Mouse (Mus musculus) liver, postnatal 0 days (tissue): ENCODE measurements around the gene Agbl1.

Experiments used
- CTCF ChIP-seq: sonication (generic); IDR thresholded peaks from 2 replicates; pipeline ENCODE4 v1.5.1; 2016; ENCODE audit warnings: antibody characterized with exemption, low read depth
- EP300 ChIP-seq: IDR thresholded peaks from 2 replicates; pipeline ENCODE4 v1.6.1; 2016; ENCODE audit warnings: antibody characterized with exemption, low read depth, mild to moderate bottlenecking

DNA sequence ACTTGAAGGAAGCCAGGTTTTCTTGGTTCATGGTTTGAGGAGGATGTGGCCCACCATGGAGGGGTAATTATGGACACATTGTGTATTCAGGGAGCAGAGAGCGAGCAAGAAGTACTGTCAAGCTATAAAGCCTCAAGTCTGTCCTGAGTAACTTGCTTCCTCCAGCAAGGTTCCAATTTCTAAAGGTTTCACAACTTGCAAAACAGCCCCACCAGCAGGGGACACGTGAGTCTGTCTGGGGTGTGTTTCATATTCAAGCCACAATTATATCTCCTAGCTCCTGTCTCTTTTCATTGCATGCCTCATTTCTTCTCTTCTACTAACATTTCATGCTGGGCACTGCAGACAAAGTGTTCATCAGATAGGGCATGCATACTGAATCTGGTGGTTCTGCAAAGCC is 53.1 kb downstream of the Agbl1 start:
- TF ChIP-seq CTCF: no peak
- no peak for TF ChIP-seq EP300
